Mouse (Mus musculus) adrenal gland, postnatal 10 days (tissue): ENCODE measurements around the gene Inafm2. TPM values are rescaled to one million over a fixed set of nuclear protein-coding genes. Genes with fewer than 3 reads are reported as not detected.

Experiments used
- DNase-seq: peaks from one replicate; pipeline ENCODE4 v3.0.0; 2021; ENCODE audit warnings: mixed read lengths
- total RNA-seq, 2 experiments: library from RNA; stranded (reverse); gene quantifications; 2 replicates each; pipeline ENCODE4 v1.2.3; 2021

Gene Inafm2
- total RNA-seq, 2 experiments from 2014 or later = 27.3 to 27.9 TPM

DNA sequence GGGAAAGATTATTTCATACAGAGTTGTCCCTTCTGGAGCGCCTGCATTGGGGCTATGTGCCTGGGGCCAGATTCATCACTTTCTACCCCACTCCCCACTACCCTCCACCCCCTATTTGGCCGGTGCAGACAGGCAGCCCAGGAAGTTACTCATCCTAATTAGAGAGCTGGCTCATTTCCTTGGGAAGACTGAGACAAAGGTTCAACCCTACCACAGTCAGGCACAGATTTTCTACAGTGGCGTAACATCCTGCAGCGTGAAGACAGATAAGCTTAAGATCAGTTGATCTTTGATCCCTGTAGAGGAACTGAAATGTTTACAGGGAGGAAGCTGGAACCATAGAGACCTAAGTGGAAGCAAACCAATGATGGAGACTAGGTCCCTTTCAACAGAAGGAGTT lies 36.7 kb downstream of the Inafm2 start:
- no peak for DNase-seq

- DNase-seq = no peak
These were observed 37.5 kb downstream of the Inafm2 start for GRCm38 (mm10) chr2:118783093-118783492.

GRCm38 (mm10) chr2:118783663-118784062 lies 38.1 kb downstream of the Inafm2 start:
- no peak for DNase-seq

- DNase-seq = no peak
These were observed 41.0 kb downstream of the Inafm2 start for GRCm38 (mm10) chr2:118786525-118786924.

DNA sequence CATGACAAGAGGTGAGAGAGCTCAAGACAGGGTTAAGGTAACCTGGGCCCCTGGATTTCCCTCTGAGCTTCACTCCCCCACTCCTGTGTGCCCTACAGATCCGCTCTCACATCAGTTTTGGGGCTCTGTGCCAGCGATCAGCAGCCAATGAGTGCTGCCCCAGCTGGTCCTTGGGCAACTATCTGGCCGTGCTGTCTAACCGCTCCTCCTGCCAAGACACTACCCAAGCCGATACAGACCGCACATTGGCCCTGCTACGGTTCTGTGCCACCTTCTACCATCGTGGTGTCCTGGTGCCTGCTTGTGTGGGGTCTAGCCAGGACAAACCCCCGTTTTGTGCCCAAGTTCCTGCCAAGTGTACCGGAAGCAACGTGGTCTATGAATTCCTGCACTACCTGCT lies 43.9 kb downstream of the Inafm2 start:
- peak; percentile 77 for DNase-seq

GRCm38 (mm10) chr2:118790221-118790550 lies 44.6 kb downstream of the Inafm2 start:
- DNase-seq = no peak

DNA sequence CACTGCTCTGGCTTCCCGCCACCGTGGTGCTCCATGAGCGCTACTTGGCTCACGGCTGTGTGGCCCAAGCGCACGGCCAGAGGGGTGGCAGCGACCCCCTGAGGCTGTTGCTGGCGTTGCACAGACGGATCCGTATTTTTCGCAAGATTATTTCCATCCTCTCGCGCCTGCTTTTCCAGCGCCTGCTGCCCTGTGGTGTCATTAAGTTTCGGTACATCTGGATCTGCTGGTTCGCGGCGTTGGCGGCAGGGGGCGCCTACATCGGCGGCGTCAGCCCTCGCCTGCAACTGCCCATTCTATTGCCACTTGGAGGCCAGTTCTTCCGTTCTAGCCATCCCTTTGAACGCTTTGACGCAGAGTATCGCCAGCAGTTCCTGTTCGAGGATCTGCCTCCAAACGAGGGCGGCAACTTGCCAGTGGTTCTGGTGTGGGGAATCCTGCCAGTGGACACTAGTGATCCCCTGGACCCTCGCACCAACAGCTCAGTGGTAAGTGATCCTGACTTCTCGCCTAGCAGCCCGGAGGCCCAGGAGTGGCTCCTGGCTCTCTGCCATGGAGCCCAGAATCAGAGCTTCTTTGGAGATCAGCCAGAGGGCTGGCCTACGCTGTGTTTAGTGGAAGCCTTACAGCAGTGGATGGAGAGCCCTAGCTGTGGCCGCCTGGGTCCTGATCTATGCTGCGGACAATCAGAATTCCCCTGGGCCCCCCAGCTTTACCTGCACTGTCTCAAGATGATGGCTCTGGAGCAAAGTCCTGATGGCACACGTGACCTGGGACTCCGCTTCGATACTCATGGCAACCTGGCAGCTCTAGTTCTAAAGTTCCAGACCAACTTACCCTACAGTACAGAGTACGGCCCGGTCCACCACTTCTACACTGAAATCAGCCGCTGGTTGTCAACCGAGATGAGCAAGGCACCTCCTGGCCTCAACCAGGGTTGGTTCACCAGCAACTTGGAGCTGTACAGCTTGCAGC lies 45.3 kb downstream of the Inafm2 start:
- DNase-seq = peak; percentile 84

GRCm38 (mm10) chr2:118791591-118792258 lies 46.2 kb downstream of the Inafm2 start:
- no peak for DNase-seq

DNA sequence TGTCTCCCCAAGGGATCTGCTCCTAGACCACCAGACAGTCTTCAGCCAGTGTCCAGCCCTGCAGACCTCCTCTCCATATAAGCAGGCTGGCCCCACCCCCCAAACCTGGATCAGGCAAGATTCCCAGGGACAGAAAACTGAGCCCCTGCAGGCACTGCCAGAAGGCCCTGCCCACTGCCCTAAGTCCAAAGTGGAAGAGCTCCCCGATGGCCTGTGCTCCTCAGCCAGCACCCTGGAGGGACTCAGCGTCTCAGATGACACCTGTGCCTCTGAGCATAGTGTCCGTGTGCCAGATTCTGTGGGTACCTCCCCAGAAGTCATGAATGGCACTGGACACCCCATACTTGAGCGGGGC lies 46.7 kb downstream of the Inafm2 start:
- no peak for DNase-seq

- no peak for DNase-seq
These were observed 48.1 kb downstream of the Inafm2 start for GRCm38 (mm10) chr2:118793636-118794035.

Other genes starting within 250 kb of the Inafm2 start
- 10 to 100 TPM; 18.6 to 23.1 TPM for gene Bmf, start 196.1 kb upstream of the Inafm2 start, total RNA-seq
- gene Bub1b, start 147.5 kb upstream of the Inafm2 start, total RNA-seq = 10 to 100 TPM; 21.6 to 27.2 TPM
- 10 to 100 TPM in 1 of 2 experiments, 1 to 10 TPM in 1; 8.0 to 13.6 TPM for gene Pak6, start 82.5 kb upstream of the Inafm2 start, total RNA-seq
- gene Ankrd63, start 41.8 kb upstream of the Inafm2 start, total RNA-seq = under 1 TPM; 0.09 to 0.15 TPM
- gene Plcb2, start 17.3 kb upstream of the Inafm2 start, total RNA-seq = 1 to 10 TPM; 1.8 to 3.0 TPM
- gene Ccdc9b, start 16.9 kb downstream of the Inafm2 start, total RNA-seq = 1 to 10 TPM; 3.2 to 5.5 TPM
- gene Phgr1, start 27.0 kb downstream of the Inafm2 start, total RNA-seq = not detected
- 10 to 100 TPM; 22.0 to 26.2 TPM for gene Disp2, start 34.0 kb downstream of the Inafm2 start, total RNA-seq
- 10 to 100 TPM; 18.2 to 19.1 TPM for gene Knstrn, start 68.2 kb downstream of the Inafm2 start, total RNA-seq
- gene Ivd, start 116.2 kb downstream of the Inafm2 start, total RNA-seq = 100 to 1,000 TPM; 157 to 177 TPM
- gene Bahd1, start 154.6 kb downstream of the Inafm2 start, total RNA-seq = 10 to 100 TPM; 30.1 to 37.9 TPM
- 10 to 100 TPM; 11.2 to 15.0 TPM for gene Chst14, start 180.7 kb downstream of the Inafm2 start, total RNA-seq